Mouse (Mus musculus): ENCODE measurements around the gene Cep164. TPM values are rescaled to one million over a fixed set of nuclear protein-coding genes. Genes with fewer than 3 reads are reported as not detected.

Gene Cep164
- polyA plus RNA-seq, 1 experiment from 2014 or later, result 19.0 TPM

DNA sequence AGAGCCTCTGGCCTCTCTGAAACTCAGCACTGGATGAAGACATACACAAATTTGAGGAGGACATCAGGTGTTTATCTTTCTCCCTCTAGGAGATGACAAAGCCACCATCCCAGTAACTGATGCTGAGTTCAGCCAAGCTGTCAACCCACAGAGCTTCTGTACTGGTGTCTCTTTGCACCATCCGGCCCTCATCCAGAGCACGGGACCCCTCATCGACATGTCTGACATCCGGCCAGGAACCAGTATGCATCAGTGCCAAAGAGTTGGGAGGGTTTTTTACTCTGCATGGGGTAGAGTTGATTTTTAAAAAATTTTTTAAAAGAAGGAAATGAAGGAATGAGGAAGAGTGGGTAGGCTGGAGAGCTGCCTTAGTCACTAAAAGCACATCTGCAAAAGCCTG is 78.6 kb downstream of the Cep164 start:
- ATAC-seq (ENCODE audit: insufficient number of reproducible peaks, low FRiP score), result no peak
- WGBS, result 83% methylated on average over 4 of the region's 4 CpGs
- no peaks in the 10 kb centered on the region for H3K36me3 ChIP-seq

DNA sequence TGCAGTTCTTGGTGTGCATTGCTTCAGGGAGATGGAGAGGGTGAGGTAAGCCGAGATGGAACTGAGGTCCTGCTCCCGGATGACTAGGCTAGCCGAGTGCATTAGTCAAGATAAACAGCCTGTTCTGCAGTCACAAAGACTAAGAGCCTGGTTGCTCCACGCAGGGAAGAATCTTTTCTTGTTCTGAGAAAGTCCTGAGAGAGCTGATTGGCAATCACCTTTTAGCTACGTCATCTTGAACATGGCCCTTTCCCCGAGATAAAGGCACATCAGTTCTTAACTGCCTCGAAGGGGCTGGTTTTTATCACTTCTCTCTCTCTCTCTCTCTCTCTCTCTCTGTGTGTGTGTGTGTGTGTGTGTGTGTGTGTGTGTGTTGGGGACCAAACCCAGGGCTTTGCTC is 83.0 kb downstream of the Cep164 start:
- WGBS, result 17% methylated on average over 7 of the region's 7 CpGs

More for the DNA sequence above, 78.6 kb downstream of the Cep164 start:
- no peaks in the 10 kb centered on the region for H3K4me1 ChIP-seq (replicated peaks)
- no peak overlapping the region for H3K9ac ChIP-seq
- H3K4me3 ChIP-seq, result no peak overlapping the region
- no peak overlapping the region for H3K27ac ChIP-seq (ENCODE audit: poor library complexity, severe bottlenecking)
- H3K9me3 ChIP-seq (replicated peaks), result no peaks in the 10 kb centered on the region
- peaks cover 7% of the 10 kb centered on the region for H3K27me3 ChIP-seq (replicated peaks)
- H3K4me2 ChIP-seq, result no peak overlapping the region

DNA sequence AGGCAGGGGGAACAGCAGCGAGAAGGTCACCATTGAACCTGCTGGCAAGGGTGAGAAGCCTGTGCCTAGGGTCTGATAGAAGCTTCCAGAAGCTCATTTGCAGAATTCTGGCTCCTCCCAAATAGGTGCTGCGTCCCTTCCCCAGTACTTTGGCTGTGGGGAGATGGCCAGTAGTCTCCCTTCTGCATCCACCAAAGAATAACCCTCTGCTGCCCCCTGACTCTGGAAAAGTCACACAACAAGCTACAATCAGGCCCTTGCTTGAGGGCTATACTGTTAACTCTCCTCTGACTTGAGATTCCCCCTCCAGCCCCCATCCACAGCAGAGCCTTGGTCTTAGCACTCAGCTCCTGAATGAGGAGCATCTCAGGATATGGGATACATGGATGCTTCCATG is 87.9 kb downstream of the Cep164 start:
- Histone ChIP-seq H3K4me2 (no peak overlapping the region), H3K4me3 (no peak overlapping the region), H3K27me3 (replicated peaks) (peaks cover 47% of the 10 kb centered on the region), H3K9me3 (replicated peaks) (no peaks in the 10 kb centered on the region), H3K36me3 (no peaks in the 10 kb centered on the region), H3K4me1 (replicated peaks) (no peaks in the 10 kb centered on the region), H3K9ac (no peak overlapping the region), H3K27ac (ENCODE audit: poor library complexity, severe bottlenecking) (no peak overlapping the region)
- no peak for ATAC-seq (ENCODE audit: insufficient number of reproducible peaks, low FRiP score)
- 59% methylated on average over 2 of the region's 2 CpGs for WGBS

More for the DNA sequence above, 83.0 kb downstream of the Cep164 start:
- Histone ChIP-seq H3K4me2 (no peak overlapping the region), H3K9me3 (replicated peaks) (no peaks in the 10 kb centered on the region), H3K36me3 (no peaks in the 10 kb centered on the region), H3K27ac (ENCODE audit: poor library complexity, severe bottlenecking) (no peak overlapping the region), H3K27me3 (replicated peaks) (peaks cover 40% of the 10 kb centered on the region), H3K4me3 (no peak overlapping the region), H3K9ac (no peak overlapping the region), H3K4me1 (replicated peaks) (no peaks in the 10 kb centered on the region)
- no peak for ATAC-seq (ENCODE audit: insufficient number of reproducible peaks, low FRiP score)

DNA sequence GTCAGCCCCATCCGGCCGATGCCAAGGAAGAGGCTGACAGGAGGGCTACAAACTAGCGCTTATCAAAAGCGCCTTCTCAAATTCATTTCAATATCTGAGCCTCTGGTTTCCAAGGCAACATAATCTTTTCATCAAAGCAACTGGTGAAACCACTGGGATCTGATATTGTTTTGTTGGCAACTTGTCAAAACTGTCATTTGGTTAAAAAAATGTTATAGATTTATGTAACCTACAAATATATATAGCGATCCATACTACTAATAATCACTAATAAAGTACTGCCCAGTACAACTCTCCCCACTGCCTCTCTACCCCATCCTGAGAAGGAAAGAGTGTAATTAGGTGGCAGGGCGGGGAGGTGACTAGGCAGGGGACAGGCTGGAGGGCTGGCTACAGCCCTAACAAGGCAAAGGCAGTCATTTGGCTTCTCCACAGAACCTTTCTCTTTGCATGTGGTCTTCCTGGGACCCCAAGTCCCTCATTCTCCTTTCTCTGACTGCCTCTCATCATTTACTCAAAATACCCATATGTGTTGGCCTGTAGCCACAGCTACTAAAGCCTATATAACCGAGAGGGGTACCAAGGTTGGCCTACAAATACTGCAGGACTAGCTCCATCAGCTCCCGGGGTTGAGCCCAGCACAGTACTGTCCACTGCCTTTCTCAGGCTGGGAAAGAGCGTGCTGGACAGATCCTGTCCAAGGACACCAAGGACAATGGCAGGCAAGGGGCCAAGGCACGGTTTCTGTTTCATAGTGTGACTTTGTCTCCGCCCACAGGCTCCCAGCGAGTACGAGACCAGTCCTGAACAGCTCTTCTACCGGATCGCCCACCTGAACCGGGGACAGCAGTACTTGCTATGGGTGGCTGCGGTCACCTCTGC is 88.5 kb downstream of the Cep164 start:
- Histone ChIP-seq H3K9me3 (replicated peaks) (no peaks in the 10 kb centered on the region), H3K27me3 (replicated peaks) (peaks cover 44% of the 10 kb centered on the region), H3K4me3 (no peak overlapping the region), H3K4me2 (no peak overlapping the region), H3K4me1 (replicated peaks) (no peaks in the 10 kb centered on the region), H3K36me3 (no peaks in the 10 kb centered on the region), H3K27ac (ENCODE audit: poor library complexity, severe bottlenecking) (no peak overlapping the region), H3K9ac (no peak overlapping the region)
- 61% methylated on average over 17 of the region's 17 CpGs for WGBS
- ATAC-seq (ENCODE audit: insufficient number of reproducible peaks, low FRiP score), result no peak

DNA sequence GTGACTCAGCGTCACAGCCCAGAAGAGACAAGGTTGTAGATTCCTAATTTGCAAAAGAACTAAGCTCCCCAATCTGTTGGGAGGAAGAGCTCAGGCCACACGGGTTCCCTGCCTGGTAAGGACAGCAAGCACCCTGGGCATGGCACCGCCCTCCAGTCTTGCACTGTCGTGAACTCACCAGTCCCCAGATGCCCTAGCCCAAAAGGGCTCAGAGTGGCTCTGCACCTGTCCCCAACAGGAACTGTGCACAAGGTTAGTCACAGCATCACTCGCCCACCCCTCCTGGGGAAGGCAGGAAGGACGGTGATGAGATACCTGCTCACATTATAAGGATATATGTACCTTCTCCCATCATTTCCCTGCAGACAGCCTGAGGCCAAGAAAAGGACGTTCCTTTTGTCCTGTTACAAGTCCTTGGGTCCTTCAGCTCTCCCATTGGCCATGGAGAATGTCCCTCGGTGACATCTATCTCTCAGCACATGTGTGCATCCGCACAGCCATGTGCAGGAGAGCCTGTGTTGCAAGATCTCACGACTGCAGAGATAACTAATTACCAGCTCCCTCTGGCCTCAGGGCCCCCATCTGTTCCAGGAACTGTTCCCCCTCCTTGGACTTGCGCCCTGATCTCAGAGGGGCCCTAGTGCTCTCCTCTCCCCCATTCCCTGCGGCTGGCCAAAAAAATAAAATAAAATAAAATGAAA is 89.3 kb downstream of the Cep164 start:
- H3K9me3 ChIP-seq (replicated peaks), result no peaks in the 10 kb centered on the region
- no peak overlapping the region for H3K27ac ChIP-seq (ENCODE audit: poor library complexity, severe bottlenecking)
- peaks cover 38% of the 10 kb centered on the region for H3K27me3 ChIP-seq (replicated peaks)
- no peak for ATAC-seq (ENCODE audit: insufficient number of reproducible peaks, low FRiP score)
- no peak overlapping the region for H3K4me3 ChIP-seq
- H3K4me1 ChIP-seq (replicated peaks), result no peaks in the 10 kb centered on the region
- H3K36me3 ChIP-seq, result no peaks in the 10 kb centered on the region
- H3K4me2 ChIP-seq, result no peak overlapping the region
- 67% methylated on average over 12 of the region's 12 CpGs for WGBS
- no peak overlapping the region for H3K9ac ChIP-seq

DNA sequence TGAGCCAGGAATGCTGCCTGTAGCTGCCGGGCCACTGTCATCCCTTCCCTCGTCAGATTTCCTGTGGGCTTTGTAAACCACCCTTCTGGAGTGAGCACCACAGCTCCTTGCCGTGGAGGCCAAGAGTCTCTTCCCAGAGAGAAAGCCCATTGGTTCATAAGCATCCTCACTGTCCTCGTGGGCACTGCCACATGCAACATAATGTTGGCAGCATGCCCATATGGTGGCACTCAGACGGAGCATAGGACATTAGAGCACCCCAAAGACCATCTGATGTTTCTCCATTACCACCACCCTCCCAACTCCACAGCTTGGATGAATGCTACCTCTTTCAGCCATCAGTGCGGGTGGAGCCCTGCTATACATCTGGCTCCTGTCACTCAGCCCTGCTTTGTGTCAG is 95.2 kb downstream of the Cep164 start:
- Histone ChIP-seq H3K4me1 (replicated peaks) (no peaks in the 10 kb centered on the region), H3K27me3 (replicated peaks) (no peaks in the 10 kb centered on the region), H3K4me3 (no peak overlapping the region), H3K4me2 (no peak overlapping the region), H3K36me3 (no peaks in the 10 kb centered on the region), H3K9me3 (replicated peaks) (no peaks in the 10 kb centered on the region), H3K9ac (no peak overlapping the region), H3K27ac (ENCODE audit: poor library complexity, severe bottlenecking) (no peak overlapping the region)
- WGBS, result 53% methylated on average over 6 of the region's 6 CpGs
- no peak for ATAC-seq (ENCODE audit: insufficient number of reproducible peaks, low FRiP score)

DNA sequence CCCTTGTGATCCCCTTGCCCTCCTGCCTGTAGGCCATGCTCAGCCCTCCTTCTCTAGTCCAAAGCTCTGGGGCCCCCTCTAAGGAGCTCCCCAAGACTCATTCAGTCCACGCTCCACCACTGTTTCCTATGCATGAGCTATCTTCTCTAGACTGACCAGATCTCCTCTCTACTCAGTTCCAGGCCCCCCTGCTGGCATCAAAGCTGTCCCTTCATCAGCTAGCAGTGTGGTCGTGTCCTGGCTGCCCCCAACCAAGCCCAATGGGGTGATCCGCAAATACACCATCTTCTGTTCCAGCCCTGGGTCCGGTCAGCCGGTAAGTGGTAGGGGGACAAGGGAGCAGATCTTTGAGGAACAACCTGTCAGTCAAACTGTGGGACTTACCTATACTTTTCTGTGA is 96.6 kb downstream of the Cep164 start:
- Histone ChIP-seq H3K36me3 (no peaks in the 10 kb centered on the region), H3K27me3 (replicated peaks) (no peaks in the 10 kb centered on the region; the same call in 1 of the 2 replicates), H3K4me3 (no peak overlapping the region), H3K4me2 (no peak overlapping the region), H3K9me3 (replicated peaks) (no peaks in the 10 kb centered on the region), H3K27ac (ENCODE audit: poor library complexity, severe bottlenecking) (no peak overlapping the region), H3K4me1 (replicated peaks) (no peaks in the 10 kb centered on the region), H3K9ac (no peak overlapping the region)
- WGBS, result 69% methylated on average over 5 of the region's 5 CpGs
- no peak for ATAC-seq (ENCODE audit: insufficient number of reproducible peaks, low FRiP score)

DNA sequence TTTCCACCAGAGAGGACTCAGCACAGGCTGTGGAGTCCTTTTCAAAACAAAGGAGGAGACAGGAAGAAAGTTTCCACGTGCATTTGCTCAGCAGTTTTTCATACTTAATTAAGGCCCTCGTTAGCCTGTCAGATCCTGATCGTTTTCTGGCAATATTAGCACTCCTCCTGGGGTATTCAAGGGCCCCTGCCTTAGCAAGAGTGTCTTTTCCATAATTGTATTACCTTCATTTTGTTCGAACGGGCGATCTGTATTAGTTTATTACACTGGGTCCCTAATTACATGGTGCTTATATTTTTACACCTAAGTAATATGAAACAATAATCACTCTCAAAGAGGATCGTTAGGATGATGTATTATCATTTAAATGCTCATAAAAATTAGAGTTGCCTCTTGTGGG is 108.5 kb downstream of the Cep164 start:
- H3K36me3 ChIP-seq, result no peaks in the 10 kb centered on the region
- H3K9ac ChIP-seq, result no peak overlapping the region
- WGBS, result 63% methylated on average over 7 of the region's 7 CpGs
- no peaks in the 10 kb centered on the region for H3K9me3 ChIP-seq (replicated peaks)
- H3K27me3 ChIP-seq (replicated peaks), result no peaks in the 10 kb centered on the region
- no peak overlapping the region for H3K4me3 ChIP-seq
- no peaks in the 10 kb centered on the region for H3K4me1 ChIP-seq (replicated peaks)
- no peak for ATAC-seq (ENCODE audit: insufficient number of reproducible peaks, low FRiP score)
- H3K27ac ChIP-seq (ENCODE audit: poor library complexity, severe bottlenecking), result no peak overlapping the region
- H3K4me2 ChIP-seq, result no peak overlapping the region

Other genes starting within 250 kb of the Cep164 start
- gene Bace1, start 9.9 kb upstream of the Cep164 start, polyA plus RNA-seq (2016; fragmentation: Nextera tagmentation; extraction: Ambion mirVana), result 21.4 and 22.0 TPM in 2 replicates
- gene Pcsk7, start 77.8 kb upstream of the Cep164 start, polyA plus RNA-seq (2016; fragmentation: Nextera tagmentation; extraction: Ambion mirVana), result 19.4 and 19.7 TPM in 2 replicates
- 43.6 and 45.0 TPM in 2 replicates for gene Rnf214, start 78.2 kb upstream of the Cep164 start, polyA plus RNA-seq (2016; fragmentation: Nextera tagmentation; extraction: Ambion mirVana)
- gene Tagln, start 107.4 kb upstream of the Cep164 start, polyA plus RNA-seq (2016; fragmentation: Nextera tagmentation; extraction: Ambion mirVana), result 236 and 253 TPM in 2 replicates
- 48.5 and 53.5 TPM in 2 replicates for gene Sidt2, start 126.6 kb upstream of the Cep164 start, polyA plus RNA-seq (2016; fragmentation: Nextera tagmentation; extraction: Ambion mirVana)
- gene Pafah1b2, start 184.0 kb upstream of the Cep164 start, polyA plus RNA-seq (2016; fragmentation: Nextera tagmentation; extraction: Ambion mirVana), result 173 and 175 TPM in 2 replicates
- 13.9 and 15.0 TPM in 2 replicates for gene Sik3, start 184.1 kb upstream of the Cep164 start, polyA plus RNA-seq (2016; fragmentation: Nextera tagmentation; extraction: Ambion mirVana)